Mouse (Mus musculus) cerebellum, adult 2 months (tissue): Measurements from ENCODE around the gene D130052B06Rik.

Source experiments
- CTCF ChIP-seq: fragments of 200-500 bp; IDR thresholded peaks from 2 replicates; pipeline ENCODE4 v1.5.1; 2011; ENCODE audit warnings: low read depth, mild to moderate bottlenecking, control low read depth, low read length, moderate library complexity, borderline replicate concordance; ENCODE audit not compliant: insufficient read depth
- POLR2A ChIP-seq: fragments of 200-500 bp; IDR thresholded peaks from 2 replicates; pipeline ENCODE4 v1.6.1; 2011; ENCODE audit warnings: low read length, control low read depth, borderline replicate concordance; ENCODE audit not compliant: insufficient read depth

GRCm38 (mm10) chr11:33578859-33579258, 20.2 kb upstream of the D130052B06Rik start, which contains the start of gene Gabrp:
- TF ChIP-seq CTCF (no peak), POLR2A (no peak)
